Mouse (Mus musculus) adrenal gland, adult 8-10 months (tissue): ENCODE data around the gene Olfr161. TPM values are rescaled to one million over a fixed set of nuclear protein-coding genes. Genes with fewer than 3 reads are reported as not detected.
A peak's percentile ranks its signal among the peaks of the same experiment; 100 is the strongest.
"Not testable (repeated sequence)": the region's sequence is repeated elsewhere in the genome, so short reads cannot be mapped to it uniquely, and the experiment has no call there.

Experiments used
- DNase-seq: peaks from one replicate; pipeline ENCODE4 v3.0.0; 2022
- total RNA-seq, 4 experiments: library from RNA; stranded (reverse); gene quantifications; 2 replicates each; pipeline ENCODE4 v1.2.4; 2022

Gene Olfr161
- not detected for total RNA-seq

DNA sequence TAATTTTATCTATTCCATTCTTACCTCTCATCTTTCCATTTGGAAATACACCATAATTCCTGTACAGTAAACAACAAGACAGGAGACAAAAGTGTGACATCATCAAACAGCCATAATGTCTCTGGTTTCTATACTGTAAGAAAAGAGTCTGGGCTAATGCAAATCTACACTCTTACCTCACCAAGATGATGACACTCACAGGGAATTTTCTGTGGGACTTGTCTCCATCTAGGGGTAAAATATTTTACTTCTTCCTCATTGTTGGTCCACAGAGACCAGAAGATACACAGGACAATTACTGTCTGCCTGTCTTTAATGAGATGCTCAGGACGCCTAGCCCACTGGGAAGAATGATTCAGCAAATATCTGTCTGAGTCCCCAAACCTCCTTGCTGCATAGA is at the start of gene Olfr161:
Gene Olfr161 (plus strand): TSS at position 352 of the 400 bp plus-strand sequence.
- DNase-seq = no peak

DNA sequence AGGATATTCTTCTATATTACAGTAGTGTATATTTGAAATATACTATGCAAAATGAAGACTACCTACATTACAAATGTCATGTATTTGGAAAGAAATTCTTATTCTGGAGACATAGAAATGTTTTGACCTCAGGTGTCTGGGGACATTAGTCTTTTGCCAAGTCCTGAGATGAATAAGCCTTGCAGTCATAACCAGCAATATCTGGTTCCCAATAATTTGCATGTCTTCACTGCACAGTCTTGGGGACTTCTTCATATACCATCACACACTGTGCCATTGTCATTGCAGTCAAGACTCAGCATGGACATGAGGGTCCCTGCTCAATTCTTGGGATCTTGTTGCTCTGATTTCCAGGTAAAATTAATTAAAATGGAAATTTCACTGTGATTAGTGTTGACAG is 27.3 kb upstream of the Olfr161 start:
- DNase-seq = no peak

DNA sequence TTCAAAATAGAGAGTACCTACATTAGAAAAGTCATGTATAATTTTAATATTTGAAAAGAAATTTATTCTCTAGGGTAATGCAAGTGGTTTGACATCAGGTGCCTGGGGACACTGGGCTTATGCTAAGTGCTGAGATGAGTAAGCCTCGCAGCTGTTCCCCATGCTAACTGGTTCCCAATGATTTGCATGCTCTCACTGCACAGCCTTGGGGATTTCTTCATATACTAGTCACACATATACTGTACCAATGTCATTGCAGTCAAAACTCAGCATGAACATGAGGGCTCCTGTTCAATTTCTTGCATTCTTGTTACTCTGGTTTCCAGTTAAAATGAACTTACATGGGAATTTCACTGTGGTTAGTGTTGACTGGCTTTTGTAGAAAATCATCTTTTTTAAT is 13.2 kb upstream of the Olfr161 start:
- not testable (repeated sequence) for DNase-seq

DNA sequence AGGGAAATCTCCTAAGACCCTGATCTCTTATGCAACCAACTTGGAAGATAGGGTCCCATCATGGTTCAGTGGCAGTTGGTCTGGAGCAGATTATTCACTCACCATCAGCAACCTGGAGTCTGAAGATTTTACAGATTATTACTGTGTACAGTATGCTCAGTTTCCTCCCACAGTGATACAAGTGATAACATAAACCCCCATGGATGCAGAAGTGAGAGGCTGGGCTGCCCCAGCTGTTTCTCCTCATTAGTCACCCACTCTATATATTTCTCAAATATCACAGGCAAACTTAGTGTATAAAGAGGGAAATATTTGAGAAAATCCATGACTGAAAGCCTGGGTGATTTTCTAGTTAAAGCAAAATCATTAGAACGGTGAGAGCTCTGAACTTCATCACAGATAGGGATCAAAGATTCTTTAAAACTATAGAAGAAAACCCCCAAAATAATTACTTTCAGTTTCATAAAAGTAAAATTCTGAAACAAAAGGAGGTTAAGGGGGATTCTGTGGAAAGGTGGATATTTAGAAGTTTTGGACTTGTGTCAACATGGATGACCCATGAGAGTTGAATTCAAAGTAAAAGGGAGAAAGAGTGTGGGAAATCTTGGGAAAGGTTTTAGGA is 12.5 kb upstream of the Olfr161 start:
- DNase-seq = not testable (repeated sequence)

DNA sequence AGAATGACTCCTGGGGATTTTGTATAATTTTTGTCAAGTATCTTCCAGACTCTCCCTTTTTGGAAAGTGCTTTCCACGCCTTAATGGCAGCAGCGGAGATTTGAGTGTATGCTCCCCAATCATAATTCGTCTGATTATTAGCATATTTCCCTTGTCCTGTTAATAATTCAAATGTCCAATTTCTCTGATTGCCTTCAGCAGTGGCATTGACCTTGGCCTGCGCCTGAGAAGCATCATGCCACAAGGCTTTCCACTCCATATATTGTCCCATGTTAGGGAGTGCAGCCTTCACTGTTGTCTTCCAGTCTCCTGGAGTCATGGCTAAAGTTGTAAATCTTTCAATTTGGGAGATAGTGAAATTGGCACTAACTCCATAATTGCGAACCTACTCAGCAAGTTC is 40.5 kb downstream of the Olfr161 start:
- DNase-seq = peak; percentile 55

DNA sequence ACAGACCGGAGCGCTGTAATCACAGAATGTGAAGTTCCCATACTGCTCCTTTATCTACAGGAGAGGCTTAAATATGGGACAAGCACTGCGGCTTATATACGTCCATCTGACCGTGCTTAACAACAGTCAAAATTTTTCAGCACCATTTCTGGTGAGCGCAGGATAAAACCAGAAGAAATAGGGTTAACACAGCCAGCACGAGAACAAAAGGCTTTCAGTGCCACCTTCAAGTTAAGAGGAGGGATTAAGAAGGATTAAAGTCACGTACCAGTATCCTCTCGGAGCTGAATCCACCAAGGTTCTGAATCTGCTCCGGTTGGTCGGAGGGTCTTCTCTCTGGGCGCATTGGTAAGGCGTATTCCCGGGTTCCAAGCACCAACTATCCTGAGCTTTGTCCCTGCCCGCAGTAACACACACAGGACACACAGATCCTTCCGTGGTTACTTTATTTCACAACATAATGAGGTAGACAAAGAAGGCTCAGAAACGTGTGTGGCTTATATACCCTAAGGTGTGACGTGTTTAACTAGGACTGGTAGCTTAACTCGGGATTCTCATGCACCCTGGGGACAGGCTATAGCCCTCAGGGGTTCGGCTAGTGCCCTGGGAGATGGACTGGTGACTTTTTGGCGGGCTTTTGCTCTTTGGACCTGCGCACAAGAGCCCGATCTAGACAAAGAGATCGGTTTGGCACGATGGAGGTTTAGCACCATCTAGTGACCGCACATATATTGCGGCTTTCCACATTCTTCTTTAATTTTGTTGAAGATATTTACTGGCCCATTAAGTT is 41.9 kb downstream of the Olfr161 start:
- peak; percentile 25 for DNase-seq

Other genes with a start within 250 kb of the Olfr161 start
- gene Mefv, start 127.1 kb downstream of the Olfr161 start, total RNA-seq = under 1 TPM in 1 of 4 experiments, not detected in 3; 0.19 TPM
- gene Zfp263, start 153.1 kb downstream of the Olfr161 start, total RNA-seq = 10 to 100 TPM; 19.2 to 33.5 (median 28.1) TPM
- not detected for gene Olfr15, start 239.8 kb downstream of the Olfr161 start, total RNA-seq